Mouse (Mus musculus): ENCODE results near the gene Dlk2. TPM values are rescaled to one million over a fixed set of nuclear protein-coding genes. Genes with fewer than 3 reads are reported as not detected.

The Dlk2 gene
- polyA plus RNA-seq, 1 experiment from 2014 or later, result 3.1 TPM

DNA sequence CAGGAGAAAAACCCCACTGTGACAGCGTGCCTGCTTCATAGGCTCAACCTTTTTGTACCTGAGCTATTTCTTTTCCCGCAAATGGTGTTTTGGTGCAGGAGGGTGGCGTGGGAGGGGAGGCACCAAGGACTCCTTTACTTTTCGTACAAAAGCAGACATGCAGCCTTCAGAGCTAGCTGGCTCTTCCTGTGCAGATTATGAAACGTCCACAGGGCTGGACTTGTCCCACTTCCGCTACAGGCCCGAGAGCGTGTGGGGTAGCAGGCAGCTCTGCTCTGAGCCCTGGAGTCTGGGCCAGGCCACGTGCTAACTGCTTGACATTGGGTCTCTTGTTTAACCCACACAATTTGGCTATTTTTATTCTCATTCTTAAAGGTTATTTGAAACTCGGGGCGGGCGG lies 4.7 kb downstream of the Dlk2 start:
- Histone ChIP-seq H3K27me3 (ENCODE audit: control insufficient read depth, insufficient read depth, low read depth, low read length) (peaks cover 18% of the 10 kb centered on the region), H3K27ac (ENCODE audit: low read length) (no peak overlapping the region)
- no peak for ATAC-seq (ENCODE audit: low read depth)

DNA sequence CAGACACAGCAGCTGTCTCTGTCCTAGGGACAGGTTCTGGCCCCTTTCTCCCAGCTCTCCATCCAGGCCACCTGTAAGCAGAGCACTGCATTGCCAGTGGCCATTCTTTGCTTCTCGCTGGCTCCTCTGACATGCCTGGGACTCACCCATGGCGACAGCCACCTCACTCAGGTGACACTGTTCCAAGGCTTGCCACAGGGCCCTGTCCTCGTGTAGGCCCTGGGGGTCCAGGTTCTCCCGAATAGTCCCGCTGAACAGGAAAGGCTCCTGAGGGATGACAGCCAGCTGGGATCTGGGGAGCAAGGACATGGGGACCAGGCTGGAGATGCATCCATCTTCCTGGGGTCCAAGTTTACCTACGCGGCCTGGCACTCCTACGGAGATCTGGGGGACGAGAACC lies 7.0 kb downstream of the Dlk2 start:
- Histone ChIP-seq H3K27me3 (ENCODE audit: control insufficient read depth, insufficient read depth, low read depth, low read length) (peaks cover 2% of the 10 kb centered on the region; the same call in 1 of the 2 replicates), H3K9ac (ENCODE audit: low read length) (no peak overlapping the region), H3K36me3 (ENCODE audit: control insufficient read depth, insufficient read depth, low read length) (0 out of 2 replicates have a peak, but pooled peaks cover 2% of the 10 kb centered on the region), H3K4me3 (ENCODE audit: low read length) (no peak overlapping the region), H3K9me3 (ENCODE audit: control insufficient read depth, low read length) (no peaks in the 10 kb centered on the region), H3K27ac (ENCODE audit: low read length) (no peak overlapping the region), H3K4me2 (ENCODE audit: low read depth, low read length) (no peak overlapping the region), H3K4me1 (replicated peaks; ENCODE audit: control insufficient read depth, insufficient read depth, low read length) (no peaks in the 10 kb centered on the region)
- no peak for ATAC-seq (ENCODE audit: low read depth)
- 85% methylated on average over 9 of the region's 9 CpGs for WGBS

More for the DNA sequence above, 4.7 kb downstream of the Dlk2 start:
- Histone ChIP-seq H3K4me2 (ENCODE audit: low read depth, low read length) (no peak overlapping the region), H3K4me3 (ENCODE audit: low read length) (no peak overlapping the region), H3K36me3 (ENCODE audit: control insufficient read depth, insufficient read depth, low read length) (0 out of 2 replicates have a peak, but pooled peaks cover 2% of the 10 kb centered on the region), H3K9ac (ENCODE audit: low read length) (no peak overlapping the region), H3K9me3 (ENCODE audit: control insufficient read depth, low read length) (no peaks in the 10 kb centered on the region), H3K4me1 (replicated peaks; ENCODE audit: control insufficient read depth, insufficient read depth, low read length) (peaks cover 12% of the 10 kb centered on the region)
- WGBS, result 69% methylated on average over 12 of the region's 12 CpGs

DNA sequence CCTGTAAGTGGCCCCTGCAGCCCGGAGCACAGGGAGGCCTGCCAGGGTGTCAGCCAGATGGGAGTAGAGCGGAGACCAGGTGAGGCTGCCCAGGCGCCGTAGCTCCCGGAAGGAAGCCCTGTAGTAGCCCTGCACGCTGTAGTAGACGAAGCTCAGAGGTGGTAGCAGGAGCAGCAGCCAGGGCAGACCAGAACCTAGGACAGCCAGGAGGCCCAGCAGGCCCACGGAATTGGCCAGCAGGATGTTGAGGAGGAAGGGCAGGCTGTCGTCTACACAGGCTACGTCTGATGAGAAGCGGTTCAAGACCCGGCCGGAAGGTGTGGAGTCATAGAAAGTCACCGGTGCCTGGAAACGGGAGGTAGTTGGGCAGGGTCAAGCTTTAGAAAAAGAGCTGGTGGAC lies 9.7 kb downstream of the Dlk2 start:
- Histone ChIP-seq H3K36me3 (ENCODE audit: control insufficient read depth, insufficient read depth, low read length) (0 out of 2 replicates have a peak, but pooled peaks cover 2% of the 10 kb centered on the region), H3K4me2 (ENCODE audit: low read depth, low read length) (no peak overlapping the region), H3K9me3 (ENCODE audit: control insufficient read depth, low read length) (no peaks in the 10 kb centered on the region), H3K27me3 (ENCODE audit: control insufficient read depth, insufficient read depth, low read depth, low read length) (no peaks in the 10 kb centered on the region), H3K4me3 (ENCODE audit: low read length) (no peak overlapping the region), H3K27ac (ENCODE audit: low read length) (no peak overlapping the region), H3K9ac (ENCODE audit: low read length) (no peak overlapping the region), H3K4me1 (replicated peaks; ENCODE audit: control insufficient read depth, insufficient read depth, low read length) (no peaks in the 10 kb centered on the region)
- ATAC-seq (ENCODE audit: low read depth), result no peak
- 86% methylated on average over 15 of the region's 15 CpGs for WGBS

DNA sequence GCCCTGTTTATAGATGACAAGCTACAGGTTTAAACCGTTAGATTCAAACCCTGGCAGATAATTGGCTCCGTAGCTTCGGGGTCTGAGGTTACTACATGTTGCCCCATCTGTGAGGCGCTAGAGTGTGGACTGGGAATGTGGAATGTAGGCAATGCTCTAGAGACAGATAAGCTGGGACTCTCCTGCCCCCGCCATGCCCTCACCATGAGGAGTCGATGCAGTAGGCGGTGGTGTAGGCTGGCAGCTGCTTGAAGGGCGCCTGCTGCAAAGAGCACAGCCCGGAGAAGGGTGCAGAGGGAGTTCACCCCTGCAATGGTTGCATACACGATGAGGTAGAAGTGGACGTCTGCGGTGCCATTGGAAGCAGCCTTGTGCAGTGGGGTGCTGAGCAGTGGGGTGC lies 12.6 kb downstream of the Dlk2 start:
- 0 out of 2 replicates have a peak, but pooled peaks cover 2% of the 10 kb centered on the region for H3K36me3 ChIP-seq (ENCODE audit: control insufficient read depth, insufficient read depth, low read length)
- H3K27me3 ChIP-seq (ENCODE audit: control insufficient read depth, insufficient read depth, low read depth, low read length), result no peaks in the 10 kb centered on the region
- no peak overlapping the region for H3K4me3 ChIP-seq (ENCODE audit: low read length)
- no peak overlapping the region for H3K9ac ChIP-seq (ENCODE audit: low read length)
- no peaks in the 10 kb centered on the region for H3K9me3 ChIP-seq (ENCODE audit: control insufficient read depth, low read length)
- no peak for ATAC-seq (ENCODE audit: low read depth)
- WGBS, result 63% methylated on average over 12 of the region's 12 CpGs
- H3K4me1 ChIP-seq (replicated peaks; ENCODE audit: control insufficient read depth, insufficient read depth, low read length), result no peaks in the 10 kb centered on the region
- no peak overlapping the region for H3K4me2 ChIP-seq (ENCODE audit: low read depth, low read length)
- H3K27ac ChIP-seq (ENCODE audit: low read length), result no peak overlapping the region

DNA sequence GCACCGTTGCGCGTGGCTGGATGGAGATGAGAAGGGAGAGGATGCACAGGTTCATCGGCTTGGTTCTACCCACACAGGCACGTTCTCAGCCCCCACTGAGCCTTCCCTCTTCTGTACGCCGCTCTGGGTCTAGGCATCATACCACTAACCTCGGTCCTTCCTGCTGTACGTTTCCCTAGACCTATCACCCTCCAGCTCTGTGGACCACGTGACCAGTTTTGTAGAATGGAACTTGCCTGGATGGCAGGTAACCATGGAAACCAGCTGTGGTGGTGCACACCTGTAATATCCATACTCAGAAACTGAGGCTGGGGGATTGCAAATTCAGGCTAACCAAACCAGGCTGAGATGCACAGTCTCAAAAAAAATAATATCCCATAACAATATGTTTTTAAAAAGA lies 13.3 kb downstream of the Dlk2 start:
- 80% methylated on average over 10 of the region's 10 CpGs for WGBS
- Histone ChIP-seq H3K9me3 (ENCODE audit: control insufficient read depth, low read length) (no peaks in the 10 kb centered on the region), H3K4me1 (replicated peaks; ENCODE audit: control insufficient read depth, insufficient read depth, low read length) (no peaks in the 10 kb centered on the region), H3K27ac (ENCODE audit: low read length) (no peak overlapping the region), H3K36me3 (ENCODE audit: control insufficient read depth, insufficient read depth, low read length) (0 out of 2 replicates have a peak, but pooled peaks cover 2% of the 10 kb centered on the region), H3K9ac (ENCODE audit: low read length) (no peak overlapping the region), H3K4me3 (ENCODE audit: low read length) (no peak overlapping the region), H3K27me3 (ENCODE audit: control insufficient read depth, insufficient read depth, low read depth, low read length) (no peaks in the 10 kb centered on the region), H3K4me2 (ENCODE audit: low read depth, low read length) (no peak overlapping the region)
- ATAC-seq (ENCODE audit: low read depth), result no peak

DNA sequence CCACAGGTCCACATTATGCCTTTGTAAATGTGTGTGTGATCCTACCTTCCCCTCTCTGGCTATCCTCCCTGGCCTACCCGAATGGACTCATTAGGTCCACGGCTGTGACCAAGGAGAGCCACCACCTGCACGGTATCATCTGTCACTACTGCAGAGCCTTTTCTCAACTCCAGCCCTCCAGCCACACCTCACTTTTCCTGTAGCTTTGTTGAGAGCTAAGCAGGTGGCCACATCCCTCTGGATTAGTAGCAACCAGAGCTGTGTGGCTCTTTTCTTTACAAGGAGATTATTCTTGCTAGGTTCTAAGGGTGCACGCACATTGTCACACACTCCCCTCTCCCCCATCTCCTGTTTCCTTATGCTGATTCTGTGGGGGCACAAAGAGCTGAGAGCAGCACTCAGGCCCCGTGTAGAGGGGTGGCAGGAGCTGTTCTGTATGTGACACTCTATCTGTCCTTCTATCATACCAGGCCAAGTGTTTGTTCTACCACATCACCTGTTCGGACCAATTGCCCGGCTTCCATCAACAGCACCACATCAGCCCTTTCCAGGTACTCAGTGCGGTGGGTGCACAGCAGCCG lies 16.0 kb downstream of the Dlk2 start:
- Histone ChIP-seq H3K27me3 (ENCODE audit: control insufficient read depth, insufficient read depth, low read depth, low read length) (no peaks in the 10 kb centered on the region), H3K27ac (ENCODE audit: low read length) (no peak overlapping the region), H3K36me3 (ENCODE audit: control insufficient read depth, insufficient read depth, low read length) (no peaks in the 10 kb centered on the region), H3K9ac (ENCODE audit: low read length) (no peak overlapping the region), H3K4me3 (ENCODE audit: low read length) (no peak overlapping the region), H3K4me2 (ENCODE audit: low read depth, low read length) (no peak overlapping the region), H3K9me3 (ENCODE audit: control insufficient read depth, low read length) (no peaks in the 10 kb centered on the region), H3K4me1 (replicated peaks; ENCODE audit: control insufficient read depth, insufficient read depth, low read length) (no peaks in the 10 kb centered on the region)
- 76% methylated on average over 9 of the region's 9 CpGs for WGBS
- no peak for ATAC-seq (ENCODE audit: low read depth)

DNA sequence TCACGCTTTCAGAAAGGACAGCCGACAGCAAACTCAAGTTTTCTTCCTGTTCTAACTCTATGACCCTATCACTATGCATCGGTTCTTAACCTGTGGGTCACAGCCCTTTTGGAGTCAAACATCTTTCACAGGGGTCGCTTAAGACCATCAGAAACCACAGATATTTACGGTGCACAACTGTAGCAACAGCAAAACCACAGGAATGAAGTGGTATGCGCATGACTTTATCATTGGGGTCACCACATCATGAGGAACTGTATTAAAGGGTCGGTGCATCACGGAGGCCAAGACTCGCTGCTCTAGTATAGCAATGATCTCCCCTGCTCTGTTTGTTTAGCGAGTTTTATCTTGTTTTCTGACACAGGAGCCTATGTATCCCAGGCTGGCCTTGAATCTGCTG lies 18.6 kb downstream of the Dlk2 start:
- Histone ChIP-seq H3K36me3 (ENCODE audit: control insufficient read depth, insufficient read depth, low read length) (no peaks in the 10 kb centered on the region), H3K9ac (ENCODE audit: low read length) (no peak overlapping the region), H3K9me3 (ENCODE audit: control insufficient read depth, low read length) (no peaks in the 10 kb centered on the region), H3K27me3 (ENCODE audit: control insufficient read depth, insufficient read depth, low read depth, low read length) (no peaks in the 10 kb centered on the region), H3K4me2 (ENCODE audit: low read depth, low read length) (no peak overlapping the region), H3K27ac (ENCODE audit: low read length) (no peak overlapping the region), H3K4me3 (ENCODE audit: low read length) (no peak overlapping the region), H3K4me1 (replicated peaks; ENCODE audit: control insufficient read depth, insufficient read depth, low read length) (no peaks in the 10 kb centered on the region)
- WGBS, result 82% methylated on average over 10 of the region's 10 CpGs
- no peak for ATAC-seq (ENCODE audit: low read depth)

DNA sequence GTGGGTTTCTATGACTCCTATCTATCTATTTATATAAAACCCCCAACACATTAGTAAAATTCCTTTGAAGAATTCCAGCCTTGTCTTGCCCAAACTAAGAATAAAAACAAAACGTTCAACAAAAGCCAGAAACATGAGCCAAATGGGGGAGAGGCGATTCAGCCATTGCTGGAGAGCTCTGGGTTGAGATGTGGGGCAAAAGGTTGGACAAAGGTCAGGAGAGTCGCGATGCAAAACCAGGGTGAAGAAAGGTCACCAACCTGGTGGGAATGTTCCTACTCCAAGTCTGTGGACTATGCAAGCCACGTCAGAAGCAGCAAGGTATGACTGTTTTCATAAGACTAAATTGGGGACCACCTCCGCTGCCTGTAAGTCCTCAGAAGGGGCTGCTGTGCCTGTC lies 23.3 kb downstream of the Dlk2 start:
- no peaks in the 10 kb centered on the region for H3K9me3 ChIP-seq (ENCODE audit: control insufficient read depth, low read length)
- H3K4me3 ChIP-seq (ENCODE audit: low read length), result no peak overlapping the region
- H3K36me3 ChIP-seq (ENCODE audit: control insufficient read depth, insufficient read depth, low read length), result peaks cover 4% of the 10 kb centered on the region; the same call in 1 of the 2 replicates
- H3K4me1 ChIP-seq (replicated peaks; ENCODE audit: control insufficient read depth, insufficient read depth, low read length), result no peaks in the 10 kb centered on the region
- H3K9ac ChIP-seq (ENCODE audit: low read length), result no peak overlapping the region
- no peak for ATAC-seq (ENCODE audit: low read depth)
- H3K27ac ChIP-seq (ENCODE audit: low read length), result no peak overlapping the region
- no peak overlapping the region for H3K4me2 ChIP-seq (ENCODE audit: low read depth, low read length)
- H3K27me3 ChIP-seq (ENCODE audit: control insufficient read depth, insufficient read depth, low read depth, low read length), result no peaks in the 10 kb centered on the region
- 59% methylated on average over 6 of the region's 6 CpGs for WGBS

DNA sequence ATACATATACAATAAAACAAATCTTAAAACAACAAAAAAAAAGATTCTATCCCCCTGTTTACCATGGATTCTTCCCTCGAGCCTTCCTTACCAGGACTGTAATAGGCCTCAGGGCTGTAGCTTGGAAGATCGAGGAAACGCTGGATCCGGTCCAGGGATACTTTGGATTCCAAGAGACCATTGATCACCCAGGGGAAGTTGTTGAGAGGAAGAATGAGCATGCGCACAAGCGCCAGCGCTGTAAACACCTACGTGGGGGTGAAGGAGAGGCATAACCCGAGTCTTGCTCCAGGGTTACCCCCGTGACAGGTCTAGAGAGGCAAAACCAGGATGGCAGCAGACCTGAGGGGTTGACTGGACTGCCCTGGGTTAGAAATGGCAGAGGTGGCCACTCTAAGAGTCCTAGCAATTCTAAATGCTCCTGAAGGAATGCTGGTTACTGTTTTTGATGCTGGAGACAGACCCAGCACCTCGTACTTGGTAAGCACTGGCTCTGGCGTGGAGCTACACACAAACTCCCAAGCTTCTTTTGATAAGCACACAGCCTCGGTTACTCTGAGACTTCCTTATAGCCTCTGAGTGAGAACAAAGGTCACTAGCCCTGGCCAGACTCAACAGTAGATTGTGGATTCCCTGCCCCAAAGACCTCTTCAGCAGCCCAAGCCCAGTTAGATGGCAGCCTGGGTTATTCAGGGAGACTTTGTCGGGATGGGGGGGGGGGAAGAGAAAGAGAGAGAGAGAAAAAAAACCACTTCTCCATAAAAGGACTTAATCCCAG lies 25.0 kb downstream of the Dlk2 start:
- Histone ChIP-seq H3K4me2 (ENCODE audit: low read depth, low read length) (no peak overlapping the region), H3K27ac (ENCODE audit: low read length) (no peak overlapping the region), H3K4me3 (ENCODE audit: low read length) (no peak overlapping the region), H3K4me1 (replicated peaks; ENCODE audit: control insufficient read depth, insufficient read depth, low read length) (0 out of 2 replicates have a peak, but pooled peaks cover 2% of the 10 kb centered on the region), H3K9me3 (ENCODE audit: control insufficient read depth, low read length) (no peaks in the 10 kb centered on the region), H3K9ac (ENCODE audit: low read length) (no peak overlapping the region), H3K27me3 (ENCODE audit: control insufficient read depth, insufficient read depth, low read depth, low read length) (no peaks in the 10 kb centered on the region), H3K36me3 (ENCODE audit: control insufficient read depth, insufficient read depth, low read length) (peaks cover 4% of the 10 kb centered on the region; the same call in 1 of the 2 replicates)
- no peak for ATAC-seq (ENCODE audit: low read depth)
- WGBS, result 79% methylated on average over 14 of the region's 14 CpGs

All from lung, embryonic 16.5 days (tissue).